In the genomic region with DNA sequence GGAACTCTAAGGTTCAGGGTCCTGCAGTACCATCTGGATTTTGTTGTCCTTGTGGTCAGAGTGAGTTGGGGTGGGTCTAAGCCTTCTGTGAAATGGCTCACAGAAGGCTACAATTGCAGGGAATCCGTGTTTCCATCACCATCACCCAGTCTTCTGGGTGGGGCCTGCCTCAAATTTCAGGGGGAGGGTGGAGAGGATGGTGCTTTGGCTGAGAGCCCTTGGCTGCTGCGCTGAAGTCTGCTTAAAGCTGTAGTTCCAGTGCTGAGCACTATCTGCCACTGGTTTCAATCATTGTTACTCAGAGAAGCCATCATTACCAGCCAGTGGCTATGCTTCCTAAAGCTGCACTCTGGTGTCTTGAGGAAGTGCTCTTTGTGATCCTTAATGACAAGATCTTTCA, we compare ENCODE assay signal across 9 mouse cellular contexts. TPM values are rescaled to one million over a fixed set of nuclear protein-coding genes. Genes with fewer than 3 reads are reported as not detected.
A peak's percentile ranks its signal among the peaks of the same experiment; 100 is the strongest.
DNase-seq lines count a peak whose midpoint lies in the region; ATAC-seq and TF ChIP-seq lines count a peak whose summit lies in the region.
"Had no signal": no experiment of that assay in that cellular context is flagged by ENCODE, and none has a peak within 500 bp of the region (broad histone marks: within the 10 kb centered on the region; RNA-seq: fewer than 3 reads in every experiment).

No protein-coding gene starts in this region.

- TF ChIP-seq CTCF in heart, postnatal 0 days (IDR thresholded peaks at IDR 0.05; ENCODE audit: low read depth) = no peak

- H3K36me3 ChIP-seq in forebrain, embryonic 13.5 days (ENCODE audit: poor library complexity, severe bottlenecking) = peaks cover 18% of the 10 kb centered on the region
- no peaks in the 10 kb centered on the region for H3K36me3 ChIP-seq in forebrain, embryonic 11.5 days (ENCODE audit: control insufficient read depth, insufficient read depth, low read length)
- H3K36me3 ChIP-seq in heart, postnatal 0 days (replicated peaks; ENCODE audit: control insufficient read depth, insufficient read depth, low read length) = peaks cover 6% of the 10 kb centered on the region; the same call in 1 of the 2 replicates
- H3K36me3 ChIP-seq in stomach, embryonic 15.5 days = no peaks in the 10 kb centered on the region
- H3K36me3 ChIP-seq in forebrain, embryonic 16.5 days (ENCODE audit: control insufficient read depth, insufficient read depth) = no peaks in the 10 kb centered on the region

- no peaks in the 10 kb centered on the region for H3K9me3 ChIP-seq in forebrain, embryonic 13.5 days (replicated peaks)
- H3K9me3 ChIP-seq in forebrain, embryonic 11.5 days (ENCODE audit: control insufficient read depth, low read length) = no peaks in the 10 kb centered on the region
- no peaks in the 10 kb centered on the region for H3K9me3 ChIP-seq in heart, postnatal 0 days (replicated peaks; ENCODE audit: control insufficient read depth, low read length)
- no peaks in the 10 kb centered on the region for H3K9me3 ChIP-seq in stomach, embryonic 15.5 days
- no peaks in the 10 kb centered on the region for H3K9me3 ChIP-seq in forebrain, embryonic 16.5 days (ENCODE audit: control insufficient read depth, low read length)

- DNase-seq in forebrain, embryonic 11.5 days (ENCODE audit: low spot score) = no peak
- DNase-seq in urinary bladder, postnatal 14 days (ENCODE audit: low spot score) = peak; percentile 55
- no peak for DNase-seq in urinary bladder, adult 2 months (ENCODE audit: low spot score)
- DNase-seq in heart, postnatal 0 days (ENCODE audit: low spot score) = peak; percentile 56
- DNase-seq in left cerebral cortex, postnatal 14 days (ENCODE audit: low spot score in 2 of 2) = no peak

- H3K4me1 ChIP-seq in forebrain, embryonic 13.5 days = peaks cover 36% of the 10 kb centered on the region
- H3K4me1 ChIP-seq in forebrain, embryonic 11.5 days (replicated peaks; ENCODE audit: control insufficient read depth, insufficient read depth, low read length) = peaks cover 8% of the 10 kb centered on the region; the same call in 1 of the 2 replicates
- H3K4me1 ChIP-seq in heart, postnatal 0 days (ENCODE audit: control insufficient read depth, insufficient read depth) = peaks cover 27% of the 10 kb centered on the region
- H3K4me1 ChIP-seq in stomach, embryonic 15.5 days = peaks cover 29% of the 10 kb centered on the region
- peaks cover 25% of the 10 kb centered on the region for H3K4me1 ChIP-seq in forebrain, embryonic 16.5 days (replicated peaks; ENCODE audit: control insufficient read depth, insufficient read depth, low read length)

- intact Hi-C loops in left cerebral cortex, postnatal 14 days (cut with DNase I) = no loop called here

- TF ChIP-seq EP300 in heart, postnatal 0 days (IDR thresholded peaks at IDR 0.05; ENCODE audit: low read depth) = no peak

- WGBS in forebrain, embryonic 13.5 days = 80% methylated on average over 2 of the region's 2 CpGs
- WGBS in forebrain, embryonic 11.5 days = 84% methylated on average over 2 of the region's 2 CpGs
- WGBS in heart, postnatal 0 days = 14% methylated on average over 2 of the region's 2 CpGs
- WGBS in stomach, embryonic 15.5 days = 28% methylated on average over 2 of the region's 2 CpGs
- 49% methylated on average over 2 of the region's 2 CpGs for WGBS in forebrain, embryonic 16.5 days

- H3K27ac ChIP-seq in forebrain, embryonic 13.5 days = 0 out of 2 replicates have a peak overlapping the region, but pooled peaks have one; percentile 0
- no peak overlapping the region for H3K27ac ChIP-seq in forebrain, embryonic 11.5 days (ENCODE audit: low read depth, low read length)
- peak overlapping the region; percentile 22; the same call in 1 of the 2 replicates for H3K27ac ChIP-seq in heart, postnatal 0 days (ENCODE audit: low read depth)
- H3K27ac ChIP-seq in stomach, embryonic 15.5 days = peak overlapping the region; percentile 18; the same call in 1 of the 2 replicates
- no peak overlapping the region for H3K27ac ChIP-seq in forebrain, embryonic 16.5 days (ENCODE audit: low read length)

- no peak overlapping the region for H3K9ac ChIP-seq in forebrain, embryonic 13.5 days
- no peak overlapping the region for H3K9ac ChIP-seq in forebrain, embryonic 11.5 days (ENCODE audit: low read length)
- H3K9ac ChIP-seq in heart, postnatal 0 days (replicated peaks; ENCODE audit: low read depth, low read length) = no peak overlapping the region
- no peak overlapping the region for H3K9ac ChIP-seq in stomach, embryonic 15.5 days
- no peak overlapping the region for H3K9ac ChIP-seq in forebrain, embryonic 16.5 days (replicated peaks; ENCODE audit: low read depth, low read length)

- H3K4me2 ChIP-seq in forebrain, embryonic 13.5 days = no peak overlapping the region
- H3K4me2 ChIP-seq in forebrain, embryonic 11.5 days (ENCODE audit: low read depth, low read length, severe bottlenecking) = no peak overlapping the region
- no peak overlapping the region for H3K4me2 ChIP-seq in heart, postnatal 0 days (ENCODE audit: low read depth, low read length)
- no peak overlapping the region for H3K4me2 ChIP-seq in stomach, embryonic 15.5 days
- no peak overlapping the region for H3K4me2 ChIP-seq in forebrain, embryonic 16.5 days (ENCODE audit: low read length)

- no peaks in the 10 kb centered on the region for H3K27me3 ChIP-seq in forebrain, embryonic 13.5 days
- no peaks in the 10 kb centered on the region for H3K27me3 ChIP-seq in forebrain, embryonic 11.5 days (ENCODE audit: control insufficient read depth, insufficient read depth, low read length)
- H3K27me3 ChIP-seq in heart, postnatal 0 days (ENCODE audit: control insufficient read depth, insufficient read depth, low read length) = no peaks in the 10 kb centered on the region
- H3K27me3 ChIP-seq in stomach, embryonic 15.5 days (replicated peaks) = no peaks in the 10 kb centered on the region
- H3K27me3 ChIP-seq in forebrain, embryonic 16.5 days (replicated peaks; ENCODE audit: control insufficient read depth, insufficient read depth, low read length) = no peaks in the 10 kb centered on the region

- ATAC-seq in forebrain, embryonic 13.5 days = no peak
- no peak for ATAC-seq in forebrain, embryonic 11.5 days (replicated peaks; ENCODE audit: low FRiP score)
- ATAC-seq in heart, postnatal 0 days (ENCODE audit: insufficient read depth, low read depth) = no peak
- no peak for ATAC-seq in stomach, embryonic 15.5 days (ENCODE audit: insufficient read depth, low FRiP score, low read depth)
- no peak for ATAC-seq in forebrain, embryonic 16.5 days

- no peak overlapping the region for H3K4me3 ChIP-seq in forebrain, embryonic 13.5 days
- no peak overlapping the region for H3K4me3 ChIP-seq in forebrain, embryonic 11.5 days (ENCODE audit: low read depth, low read length)
- no peak overlapping the region for H3K4me3 ChIP-seq in heart, postnatal 0 days (ENCODE audit: low read depth, low read length)
- H3K4me3 ChIP-seq in stomach, embryonic 15.5 days (replicated peaks) = no peak overlapping the region
- H3K4me3 ChIP-seq in forebrain, embryonic 16.5 days (replicated peaks; ENCODE audit: low read length) = no peak overlapping the region
- H3K4me3 ChIP-seq: erythroblast, embryonic 14.5 days had no signal

RNA-seq across cellular contexts. Expression of gene Numa1, which starts 40.6 kb away (rescaled TPM):
- polyA plus RNA-seq in forebrain, embryonic 13.5 days (2015; fragmentation: Nextera tagmentation; extraction: Ambion mirVana) = 66.2 and 71.7 TPM in 2 replicates
- polyA plus RNA-seq in forebrain, embryonic 11.5 days (2014; fragmentation: Nextera tagmentation; extraction: Ambion mirVana) = 112 and 114 TPM in 2 replicates
- polyA plus RNA-seq in urinary bladder, adult 2 months (2012; rRNA removed) = 50.5 and 80.1 TPM in 2 replicates
- total RNA-seq in heart, postnatal 0 days (2014; rRNA removed; ENCODE audit: low replicate concordance) = 75.3 and 77.0 TPM in 2 replicates
- polyA plus RNA-seq in heart, postnatal 0 days (2015; fragmentation: Nextera tagmentation; extraction: Ambion mirVana) = 23.3 and 23.4 TPM in 2 replicates
- polyA plus RNA-seq in stomach, embryonic 15.5 days (2015; fragmentation: Nextera tagmentation; extraction: Ambion mirVana) = 56.5 and 72.2 TPM in 2 replicates
- polyA plus RNA-seq in forebrain, embryonic 16.5 days (2015; fragmentation: Nextera tagmentation; extraction: Ambion mirVana) = 64.8 and 68.6 TPM in 2 replicates
- 10 to 100 TPM; 58.5 to 60.8 TPM for total RNA-seq in left cerebral cortex, postnatal 14 days (2021)

RNA-seq across cellular contexts. Expression of gene Lrrc51, which starts 40.8 kb away (rescaled TPM):
- 8.0 and 11.7 TPM in 2 replicates for polyA plus RNA-seq in forebrain, embryonic 13.5 days (2015; fragmentation: Nextera tagmentation; extraction: Ambion mirVana)
- 8.3 and 8.6 TPM in 2 replicates for polyA plus RNA-seq in forebrain, embryonic 11.5 days (2014; fragmentation: Nextera tagmentation; extraction: Ambion mirVana)
- polyA plus RNA-seq in urinary bladder, adult 2 months (2012; rRNA removed) = 25.7 and 34.4 TPM in 2 replicates
- total RNA-seq in heart, postnatal 0 days (2014; rRNA removed; ENCODE audit: low replicate concordance) = 0.19 and 3.1 TPM in 2 replicates
- 3.0 and 3.9 TPM in 2 replicates for polyA plus RNA-seq in heart, postnatal 0 days (2015; fragmentation: Nextera tagmentation; extraction: Ambion mirVana)
- 8.3 and 9.3 TPM in 2 replicates for polyA plus RNA-seq in stomach, embryonic 15.5 days (2015; fragmentation: Nextera tagmentation; extraction: Ambion mirVana)
- 9.4 and 9.6 TPM in 2 replicates for polyA plus RNA-seq in forebrain, embryonic 16.5 days (2015; fragmentation: Nextera tagmentation; extraction: Ambion mirVana)
- 1 to 10 TPM; 3.9 to 4.5 TPM for total RNA-seq in left cerebral cortex, postnatal 14 days (2021)
- polyA plus RNA-seq: erythroblast, embryonic 14.5 days had no signal

RNA-seq across cellular contexts. Expression of gene Il18bp, which starts 44.0 kb away (rescaled TPM):
- polyA plus RNA-seq in forebrain, embryonic 13.5 days (2015; fragmentation: Nextera tagmentation; extraction: Ambion mirVana) = 4.5 and 4.6 TPM in 2 replicates
- polyA plus RNA-seq in forebrain, embryonic 11.5 days (2014; fragmentation: Nextera tagmentation; extraction: Ambion mirVana) = 4.1 and 5.5 TPM in 2 replicates
- polyA plus RNA-seq in urinary bladder, adult 2 months (2012; rRNA removed) = 6.7 and 8.9 TPM in 2 replicates
- total RNA-seq in heart, postnatal 0 days (2014; rRNA removed; ENCODE audit: low replicate concordance) = 0.76 and 4.6 TPM in 2 replicates
- 2.3 and 2.4 TPM in 2 replicates for polyA plus RNA-seq in heart, postnatal 0 days (2015; fragmentation: Nextera tagmentation; extraction: Ambion mirVana)
- polyA plus RNA-seq in stomach, embryonic 15.5 days (2015; fragmentation: Nextera tagmentation; extraction: Ambion mirVana) = 2.3 and 3.1 TPM in 2 replicates
- polyA plus RNA-seq in forebrain, embryonic 16.5 days (2015; fragmentation: Nextera tagmentation; extraction: Ambion mirVana) = 3.5 and 5.0 TPM in 2 replicates
- total RNA-seq in left cerebral cortex, postnatal 14 days (2021) = 1 to 10 TPM; 7.7 to 8.0 TPM

Comparison
In these comparisons a context has a peak if more than half of its experiments do, and no peak if none do; other contexts are left out.
1. H3K27ac ChIP-seq: peak in forebrain, embryonic 13.5 days (single experiment), heart, postnatal 0 days (single experiment) and stomach, embryonic 15.5 days (single experiment); none in forebrain, embryonic 11.5 days (single experiment) and forebrain, embryonic 16.5 days (single experiment).
2. DNase-seq: peak in urinary bladder, postnatal 14 days (single experiment) and heart, postnatal 0 days (single experiment); none in forebrain, embryonic 11.5 days (single experiment), urinary bladder, adult 2 months (single experiment) and left cerebral cortex, postnatal 14 days (0 of 2).